Mouse (Mus musculus): Measurements from ENCODE around the gene Gm21725. TPM values are rescaled to one million over a fixed set of nuclear protein-coding genes. Genes with fewer than 3 reads are reported as not detected.

Gene Gm21725
- polyA plus RNA-seq (2012; rRNA removed): not detected in 2 replicates

DNA sequence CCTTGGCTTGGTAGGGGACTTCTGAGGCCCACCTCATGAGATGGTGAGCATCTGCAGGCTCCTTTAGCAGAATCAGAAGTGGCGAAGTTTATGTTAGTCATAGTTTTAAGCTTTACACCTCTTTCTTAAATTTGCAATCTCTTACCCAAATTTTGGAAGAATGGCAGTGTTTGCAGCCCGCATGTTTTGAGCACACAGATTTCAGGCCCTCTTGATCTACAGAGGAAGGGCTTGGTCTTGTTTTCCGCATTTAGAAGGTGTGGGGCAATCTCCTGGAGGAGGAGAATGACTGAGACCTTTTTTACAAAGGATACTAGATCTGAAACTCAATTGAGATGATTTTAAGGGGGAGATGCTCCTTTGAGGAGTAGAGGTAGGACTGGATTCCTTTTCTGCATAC, at the start of gene Gm21725:
TSS of gene Gm21725 (minus strand) at position 101 of the 400 bp plus-strand sequence.

Other genes starting within 250 kb of the Gm21725 start
- gene Gm21891, start 215.6 kb downstream of the Gm21725 start, polyA plus RNA-seq (2012; rRNA removed): not detected in 2 replicates
- not detected in 2 replicates for gene Gm21425, start 187.1 kb downstream of the Gm21725 start, polyA plus RNA-seq (2012; rRNA removed)
- gene Gm21828, start 125.1 kb downstream of the Gm21725 start, polyA plus RNA-seq (2012; rRNA removed): not detected in 2 replicates
- not detected in 2 replicates for gene Gm21440, start 96.7 kb downstream of the Gm21725 start, polyA plus RNA-seq (2012; rRNA removed)
- not detected in 2 replicates for gene Gm21454, start 96.6 kb downstream of the Gm21725 start, polyA plus RNA-seq (2012; rRNA removed)
- not detected in 2 replicates for gene Gm21866, start 116.5 kb upstream of the Gm21725 start, polyA plus RNA-seq (2012; rRNA removed)
- gene Gm20773, start 145.0 kb upstream of the Gm21725 start, polyA plus RNA-seq (2012; rRNA removed): not detected in 2 replicates

Data from liver, embryonic 14 days (tissue).